Mouse (Mus musculus) heart, adult 2 months (tissue): ENCODE measurements around the gene Mrpl42.

Experiments
- CTCF ChIP-seq: fragments of 200-600 bp; IDR thresholded peaks from 2 replicates; pipeline ENCODE4 v1.8.1; 2022; ENCODE audit warnings: antibody characterized with exemption, mild to moderate bottlenecking, moderate library complexity
- EP300 ChIP-seq: fragments of 200-500 bp; IDR thresholded peaks from 2 replicates; pipeline ENCODE4 v1.6.1; 2011; ENCODE audit warnings: low read depth, low read length, control low read depth; ENCODE audit not compliant: insufficient read depth
- POLR2A ChIP-seq: fragments of 200-500 bp; IDR thresholded peaks from 2 replicates; pipeline ENCODE4 v1.6.1; 2011; ENCODE audit warnings: mild to moderate bottlenecking, low read depth, low read length, control low read depth; ENCODE audit not compliant: insufficient read depth

DNA sequence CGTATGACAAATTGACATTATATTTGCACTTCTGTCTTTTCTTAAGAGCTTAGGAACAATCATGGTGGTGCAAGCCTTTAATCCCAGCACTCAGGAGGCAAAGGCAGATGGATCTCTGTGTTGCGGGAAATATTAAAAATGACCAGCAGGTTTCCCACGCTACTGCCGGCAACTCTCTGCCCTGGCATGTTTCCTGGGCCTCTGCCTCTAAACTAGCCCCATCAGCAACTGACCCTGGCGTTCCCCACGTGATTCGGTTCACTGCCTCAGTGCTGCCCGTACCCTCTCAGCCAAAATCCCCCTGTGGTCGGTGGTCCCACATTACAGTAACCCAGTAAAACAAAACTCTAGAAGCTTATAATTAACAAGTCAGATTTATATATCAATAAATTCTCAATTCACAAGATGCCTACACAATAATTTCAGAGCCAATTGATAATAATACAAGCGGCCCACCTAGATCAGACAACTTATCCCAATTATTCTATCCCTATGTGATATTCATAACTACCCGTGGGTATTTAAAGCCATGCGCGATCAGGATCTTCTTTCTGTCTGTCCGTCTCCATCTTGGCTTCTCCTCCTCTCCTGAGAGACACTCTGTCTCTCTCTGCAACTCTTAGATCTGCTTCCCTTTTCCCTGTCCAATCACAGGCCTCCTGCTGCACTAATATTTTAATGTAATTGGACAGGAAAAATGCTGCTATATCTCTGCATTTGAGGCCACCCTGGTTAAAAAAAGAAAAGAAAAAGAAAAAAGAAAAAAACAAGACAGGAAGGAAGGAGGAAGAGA lies 1.9 kb upstream of the Mrpl42 start:
- no peak for TF ChIP-seq EP300
- TF ChIP-seq CTCF: no peak
- no peak for TF ChIP-seq POLR2A
